Mouse (Mus musculus): ENCODE results near the gene Fam53b.

GRCm38 (mm10) chr7:132754389-132754750 is 59.3 kb downstream of the Fam53b start:
- no peak for TF ChIP-seq CTCF (IDR thresholded peaks at IDR 0.05; ENCODE audit: low read depth)
- no peak for TF ChIP-seq EP300 (IDR thresholded peaks at IDR 0.05; ENCODE audit: low read depth)

Data from liver, embryonic 14.5 days (tissue).